Mouse (Mus musculus): ENCODE measurements around the gene Cd47.

GRCm38 (mm10) chr16:49786116-49786515 is 14.2 kb upstream of the Cd47 start:
- TF ChIP-seq CTCF (IDR thresholded peaks at IDR 0.05; ENCODE audit: low read depth), result no peak
- no peak for TF ChIP-seq EP300 (IDR thresholded peaks at IDR 0.05; ENCODE audit: low read depth)

Data from liver, postnatal 0 days (tissue).